Mouse (Mus musculus): ENCODE measurements at regions not wholly inside any gene's neighbourhood (a gene's known extent, or its start where the extent isn't known, plus 50 kb on each side); places are given as distances from the start of the nearest gene placed in this dataset.

GRCm38 (mm10) chr10:61034056-61034455 is 55.1 kb upstream of the Pcbd1 start:
- no peak for DNase-seq (ENCODE audit: low spot score)

- peak; percentile 17 for DNase-seq (ENCODE audit: low spot score)
Measured at GRCm38 (mm10) chr10:61028598-61028997, 60.5 kb upstream of the Pcbd1 start.

- peak; percentile 15 for DNase-seq (ENCODE audit: low spot score)
Measured at GRCm38 (mm10) chr10:61027215-61027614, 61.9 kb upstream of the Pcbd1 start.

GRCm38 (mm10) chr10:61025061-61025460 is 64.1 kb upstream of the Pcbd1 start:
- no peak for DNase-seq (ENCODE audit: low spot score)

GRCm38 (mm10) chr10:61024166-61024565 is 65.0 kb upstream of the Pcbd1 start:
- no peak for DNase-seq (ENCODE audit: low spot score)

GRCm38 (mm10) chr10:61023431-61023830 is 65.7 kb upstream of the Pcbd1 start:
- no peak for DNase-seq (ENCODE audit: low spot score)

- DNase-seq (ENCODE audit: low spot score): no peak
Measured at GRCm38 (mm10) chr10:61019566-61019965, 69.6 kb upstream of the Pcbd1 start.

- no peak for DNase-seq (ENCODE audit: low spot score)
Measured at GRCm38 (mm10) chr10:61012199-61012695, 76.9 kb upstream of the Pcbd1 start.

GRCm38 (mm10) chr10:61010697-61011096 is 78.4 kb upstream of the Pcbd1 start:
- DNase-seq (ENCODE audit: low spot score): no peak

GRCm38 (mm10) chr10:61007403-61007802 is 81.7 kb upstream of the Pcbd1 start:
- DNase-seq (ENCODE audit: low spot score): no peak

- DNase-seq (ENCODE audit: low spot score): peak; percentile 27
Measured at GRCm38 (mm10) chr10:61001745-61002160, 87.4 kb upstream of the Pcbd1 start.

GRCm38 (mm10) chr10:60997393-60997792 is 91.7 kb upstream of the Pcbd1 start:
- no peak for DNase-seq (ENCODE audit: low spot score)

- no peak for DNase-seq (ENCODE audit: low spot score)
Measured at GRCm38 (mm10) chr10:60995908-60996640, 93.1 kb upstream of the Pcbd1 start.

GRCm38 (mm10) chr10:60985109-60985576 is 104.0 kb upstream of the Pcbd1 start:
- peak; percentile 7 for DNase-seq (ENCODE audit: low spot score)

- no peak for DNase-seq (ENCODE audit: low spot score)
Measured at GRCm38 (mm10) chr10:60981770-60982169, 107.4 kb upstream of the Pcbd1 start.

- DNase-seq (ENCODE audit: low spot score): no peak
Measured at GRCm38 (mm10) chr10:60973615-60974014, 115.5 kb upstream of the Pcbd1 start.

- no peak for DNase-seq (ENCODE audit: low spot score)
Measured at GRCm38 (mm10) chr10:60964843-60965242, 124.3 kb upstream of the Pcbd1 start.

- peak; percentile 10 for DNase-seq (ENCODE audit: low spot score)
Measured at GRCm38 (mm10) chr10:60957820-60958233, 126.4 kb upstream of the Unc5b start.

GRCm38 (mm10) chr10:60955467-60955866 is 124.1 kb upstream of the Unc5b start:
- no peak for DNase-seq (ENCODE audit: low spot score)

- no peak for DNase-seq (ENCODE audit: low spot score)
Measured at GRCm38 (mm10) chr10:60952495-60952894, 121.1 kb upstream of the Unc5b start.

GRCm38 (mm10) chr10:60948983-60949677 is 117.7 kb upstream of the Unc5b start:
- DNase-seq (ENCODE audit: low spot score): no peak

- DNase-seq (ENCODE audit: low spot score): no peak
Measured at GRCm38 (mm10) chr10:60943074-60943473, 111.7 kb upstream of the Unc5b start.

GRCm38 (mm10) chr10:60938749-60939148 is 107.4 kb upstream of the Unc5b start:
- DNase-seq (ENCODE audit: low spot score): no peak

Data from heart, adult 8-10 months (tissue).